Mouse (Mus musculus) small intestine, adult 2 months (tissue): ENCODE results near the gene Gm11541. TPM values are rescaled to one million over a fixed set of nuclear protein-coding genes. Genes with fewer than 3 reads are reported as not detected.
"Not testable (repeated sequence)": the region's sequence is repeated elsewhere in the genome, so short reads cannot be mapped to it uniquely, and the experiment has no call there.

Experiments
- H3K27ac ChIP-seq: fragments of 200-500 bp; 2 replicates; pipeline ENCODE4 v1.5.1; 2012; ENCODE audit warnings: low read depth, low read length, control low read depth, inconsistent platforms; ENCODE audit not compliant: insufficient read depth
- H3K27me3 ChIP-seq: fragments of 200-500 bp; 2 replicates; pipeline ENCODE4 v1.6.1; 2012; ENCODE audit warnings: mild to moderate bottlenecking, moderate library complexity, low read length, inconsistent platforms; ENCODE audit not compliant: control insufficient read depth, insufficient read depth
- H3K36me3 ChIP-seq: fragments of 200-500 bp; 2 replicates; pipeline ENCODE4 v1.6.1; 2012; ENCODE audit warnings: mild to moderate bottlenecking, low read length, control low read depth, inconsistent platforms; ENCODE audit not compliant: control insufficient read depth, insufficient read depth
- H3K4me1 ChIP-seq: fragments of 200-500 bp; 2 replicates; pipeline ENCODE4 v1.6.1; 2012; ENCODE audit warnings: low read length, inconsistent platforms, mixed read lengths; ENCODE audit not compliant: control insufficient read depth, insufficient read depth, insufficient read length
- H3K4me3 ChIP-seq: fragments of 200-500 bp; 2 replicates; pipeline ENCODE4 v1.5.1; 2012; ENCODE audit warnings: low read depth, mild to moderate bottlenecking, control low read depth, inconsistent platforms, low read length, moderate library complexity
- CTCF ChIP-seq: fragments of 200-500 bp; IDR thresholded peaks from 2 replicates; pipeline ENCODE4 v1.5.1; 2012; ENCODE audit warnings: low read depth, mild to moderate bottlenecking, control low read depth, inconsistent platforms, low read length, moderate library complexity, mixed read lengths; ENCODE audit not compliant: insufficient replicate concordance, insufficient read length; ENCODE audit errors: extremely low read depth
- POLR2A ChIP-seq: fragments of 200-500 bp; IDR thresholded peaks from 2 replicates; pipeline ENCODE4 v1.6.1; 2012; ENCODE audit warnings: low read depth, mild to moderate bottlenecking, control low read depth, inconsistent platforms, low read length, moderate library complexity
- WGBS: fragments of 180-500 bp; shearing (Covaris S2); methylation state at CpG from one replicate; pipeline ENCODE4 v1.1.7; 2018; 5-methylcytosine and 5-hydroxymethylcytosine counted together
- polyA plus RNA-seq: library from polyadenylated mRNA; depleted of rRNA; stranded (reverse); fragments of >200 nt; gene quantifications from 2 replicates; pipeline ENCODE4 v1.2.3, GENCODE M21; 2012; rRNA removed

Gm11541 gene
- polyA plus RNA-seq, 1 experiment: not detected

DNA sequence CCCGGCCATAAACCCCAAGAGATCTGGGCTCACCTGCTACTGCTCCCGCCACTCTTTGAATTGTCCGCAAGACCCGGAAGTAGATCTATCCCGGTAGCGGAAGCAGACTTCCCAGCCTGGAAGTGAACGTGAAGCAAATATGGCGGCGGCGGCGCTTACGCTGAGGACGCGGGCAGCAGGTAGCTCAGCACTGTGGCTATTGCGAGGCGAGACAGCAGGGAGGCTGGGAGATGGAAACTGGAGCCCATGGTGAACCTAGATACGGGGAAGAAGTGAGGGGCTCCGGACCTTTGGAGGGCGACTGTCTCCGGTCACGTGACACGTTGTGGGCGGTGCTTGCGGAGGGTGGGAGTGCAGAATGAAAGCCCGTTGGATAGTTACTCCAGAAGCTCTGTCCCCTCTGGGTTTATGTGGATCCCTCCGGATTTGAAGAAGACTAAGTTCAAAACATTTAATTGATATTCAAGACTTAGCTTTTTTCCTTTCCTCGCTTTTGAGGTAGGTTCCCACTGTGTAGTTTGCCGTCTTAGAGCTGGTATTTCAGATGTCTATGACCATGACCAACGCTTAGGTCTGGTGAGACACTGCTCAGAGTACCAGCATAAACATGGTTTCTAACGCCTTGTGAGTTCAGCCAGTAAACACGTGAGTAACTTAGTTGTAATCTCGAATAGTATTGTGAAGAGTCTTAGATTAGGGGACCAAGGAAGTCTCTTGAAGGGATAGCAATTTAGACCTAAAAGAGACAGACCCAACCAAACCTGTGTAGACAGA, 50.4 kb downstream of the Gm11541 start, which contains the start of the genes Mrpl27 and Eme1:
Gene Mrpl27, plus strand, starts transcription at position 105 of the 774 bp plus-strand sequence.
Gene Eme1, minus strand, starts transcription at position 302 of the 774 bp plus-strand sequence.
- Histone ChIP-seq H3K36me3 (peaks cover 17% of the 10 kb centered on the region), H3K4me1 (peaks cover 5% of the 10 kb centered on the region), H3K27ac (peak within 1 kb of the TSS; percentile 97), H3K4me3 (peak within 1 kb of the TSS; percentile 98), H3K27me3 (no peaks in the 10 kb centered on the region)
- under 1% methylated on average over 32 of the region's 32 CpGs for WGBS
- TF ChIP-seq POLR2A (peak; percentile 69; the same call in 1 of the 2 replicates), CTCF (no peak)

DNA sequence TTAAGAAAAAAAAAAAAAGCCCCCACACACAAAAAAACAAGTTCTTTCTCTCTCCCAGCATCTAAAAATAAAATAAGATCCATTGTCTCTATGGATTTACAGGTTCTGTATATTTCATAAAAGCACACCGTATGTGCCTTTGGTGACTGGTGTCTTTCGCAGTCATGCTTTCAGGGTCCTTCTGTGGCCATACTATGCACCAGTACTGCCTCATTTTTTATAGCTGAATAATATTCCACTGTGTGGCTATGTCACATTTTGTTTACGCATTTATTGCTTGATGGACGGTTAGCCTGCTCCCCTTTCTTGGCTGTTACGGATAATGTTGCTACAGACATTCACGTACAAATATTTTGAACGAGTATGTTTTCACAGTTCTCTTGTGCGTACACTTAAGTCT, 51.3 kb downstream of the Gm11541 start:
- Histone ChIP-seq H3K27me3 (no peaks in the 10 kb centered on the region), H3K27ac (no peak overlapping the region), H3K4me3 (no peak overlapping the region), H3K4me1 (peaks cover 5% of the 10 kb centered on the region), H3K36me3 (peaks cover 9% of the 10 kb centered on the region)
- WGBS: 37% methylated on average over 8 of the region's 8 CpGs
- no peak for TF ChIP-seq POLR2A

DNA sequence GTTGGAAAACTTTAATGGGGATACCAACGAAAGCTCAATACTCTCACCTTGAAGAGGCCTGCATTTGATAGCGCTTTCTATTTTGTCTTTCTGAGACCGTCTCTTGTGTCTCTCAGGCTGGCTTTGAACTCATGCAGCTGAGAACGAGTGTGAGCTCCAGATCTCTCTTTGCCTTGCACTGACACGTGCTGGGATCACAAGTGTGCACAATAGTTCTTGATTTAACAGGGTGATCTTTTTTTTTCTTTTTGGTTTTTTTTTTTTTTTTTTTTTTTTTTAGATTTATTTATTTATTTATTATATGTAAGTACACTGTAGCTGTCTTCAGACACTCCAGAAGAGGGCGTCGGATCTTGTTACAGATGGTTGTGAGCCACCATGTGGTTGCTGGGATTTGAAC, 53.1 kb downstream of the Gm11541 start:
- H3K4me3 ChIP-seq, H3K4me1 ChIP-seq, H3K27me3 ChIP-seq, H3K27ac ChIP-seq, H3K36me3 ChIP-seq: not testable (repeated sequence)
- 95% methylated on average over 6 of the region's 7 CpGs for WGBS

DNA sequence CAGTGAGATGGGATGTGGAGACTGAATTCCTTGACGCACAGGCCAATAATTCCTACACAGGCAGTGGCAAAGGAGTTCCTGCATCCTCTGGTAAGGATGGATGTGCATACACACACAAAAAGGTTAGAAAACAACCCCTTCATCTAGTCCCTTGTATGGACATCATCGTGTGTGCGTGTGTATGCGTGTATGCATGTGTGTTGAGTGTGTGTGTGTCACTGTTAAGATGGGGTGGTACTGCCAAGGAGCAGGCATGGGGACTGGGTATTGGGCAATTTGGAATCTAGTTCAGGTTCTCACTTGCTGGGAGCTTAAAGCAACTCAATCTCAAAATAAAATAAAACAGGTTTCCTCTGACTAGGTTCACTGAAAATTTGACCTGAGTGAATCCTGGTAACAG, 57.8 kb downstream of the Gm11541 start:
- no peak overlapping the region for H3K4me3 ChIP-seq
- WGBS: 96% methylated on average over 4 of the region's 4 CpGs
- H3K4me1 ChIP-seq: no peaks in the 10 kb centered on the region
- H3K27me3 ChIP-seq: no peaks in the 10 kb centered on the region
- peaks cover 39% of the 10 kb centered on the region for H3K36me3 ChIP-seq
- no peak overlapping the region for H3K27ac ChIP-seq
- no peak for TF ChIP-seq CTCF
- no peak for TF ChIP-seq POLR2A

Other genes starting within 250 kb of the Gm11541 start
- 6.9 and 10.7 TPM in 2 replicates for gene Cacna1g, start 230.3 kb downstream of the Gm11541 start, polyA plus RNA-seq
- 0.09 TPM in 1 of 2 replicates, not detected in the other for gene Spata20, start 218.3 kb downstream of the Gm11541 start, polyA plus RNA-seq
- 2.6 and 9.9 TPM in 2 replicates for gene Epn3, start 204.5 kb downstream of the Gm11541 start, polyA plus RNA-seq
- 1.1 and 1.4 TPM in 2 replicates for gene Mycbpap, start 182.8 kb downstream of the Gm11541 start, polyA plus RNA-seq
- 3.7 and 8.4 TPM in 2 replicates for gene Rsad1, start 155.2 kb downstream of the Gm11541 start, polyA plus RNA-seq
- 0.91 and 13.9 TPM in 2 replicates for gene Chad, start 139.5 kb downstream of the Gm11541 start, polyA plus RNA-seq
- 21.1 and 50.5 TPM in 2 replicates for gene Acsf2, start 102.6 kb downstream of the Gm11541 start, polyA plus RNA-seq
- gene Lrrc59, start 74.7 kb downstream of the Gm11541 start, polyA plus RNA-seq: 88.1 and 169 TPM in 2 replicates
- gene Mrpl27, start 50.7 kb downstream of the Gm11541 start, polyA plus RNA-seq: 25.8 and 45.7 TPM in 2 replicates
- 0.85 and 2.8 TPM in 2 replicates for gene Eme1, start 50.5 kb downstream of the Gm11541 start, polyA plus RNA-seq
- gene Xylt2, start 27.0 kb downstream of the Gm11541 start, polyA plus RNA-seq: 12.2 and 27.0 TPM in 2 replicates
- gene Cdc34b, start 37.3 kb upstream of the Gm11541 start, polyA plus RNA-seq: 0.13 TPM in 1 of 2 replicates, not detected in the other
- 0.10 TPM in 1 of 2 replicates, not detected in the other for gene Tmem92, start 78.2 kb upstream of the Gm11541 start, polyA plus RNA-seq
- 49.0 and 51.1 TPM in 2 replicates for gene Col1a1, start 231.7 kb upstream of the Gm11541 start, polyA plus RNA-seq